Mouse (Mus musculus) CD4-positive, CD25-positive, alpha-beta regulatory T cell, adult 4 months (primary cell): ENCODE data around the gene Cyp2d10. TPM values are rescaled to one million over a fixed set of nuclear protein-coding genes. Genes with fewer than 3 reads are reported as not detected.
"Not testable (repeated sequence)": the region's sequence is repeated elsewhere in the genome, so short reads cannot be mapped to it uniquely, and the experiment has no call there.

Source experiments
- ATAC-seq: one replicate; pipeline ENCODE4 v1.8.0; 2017
- polyA plus RNA-seq, 2 experiments: library from polyadenylated mRNA; unstranded; fragments of 100-300 nt; shearing (Covaris generic); gene quantifications; one replicate each; pipeline ENCODE4 v1.2.1; 2017

Cyp2d10 gene
- polyA plus RNA-seq, 2 experiments from 2014 or later: not detected

GRCm38 (mm10) chr15:82395955-82396354 is 11.0 kb downstream of the Cyp2d10 start:
- ATAC-seq: not testable (repeated sequence)

GRCm38 (mm10) chr15:82393922-82394321 is 13.1 kb downstream of the Cyp2d10 start, which contains the start of gene Cyp2d11:
TSS of gene Cyp2d11 (minus strand) at chr15:82394022.
- not testable (repeated sequence) for ATAC-seq

- not testable (repeated sequence) for ATAC-seq
Measured at GRCm38 (mm10) chr15:82389916-82390315, 17.1 kb downstream of the Cyp2d10 start.

- ATAC-seq: no peak
Measured at GRCm38 (mm10) chr15:82385729-82386128, 21.3 kb downstream of the Cyp2d10 start.

GRCm38 (mm10) chr15:82382441-82382840 is 24.6 kb downstream of the Cyp2d10 start:
- no peak for ATAC-seq

- ATAC-seq: peak; percentile 21
Measured at GRCm38 (mm10) chr15:82380714-82381062, 26.3 kb downstream of the Cyp2d10 start.

- peak; percentile 77 for ATAC-seq
Measured at GRCm38 (mm10) chr15:82379871-82380713, 26.9 kb downstream of the Cyp2d10 start, which contains the start of gene Cyp2d22. TSS of gene Cyp2d22 (minus strand) at chr15:82380260.

- ATAC-seq: no peak
Measured at GRCm38 (mm10) chr15:82379511-82379870, 27.5 kb downstream of the Cyp2d10 start.

- no peak for ATAC-seq
Measured at GRCm38 (mm10) chr15:82378261-82379180, 28.5 kb downstream of the Cyp2d10 start.

- ATAC-seq: no peak
Measured at GRCm38 (mm10) chr15:82377701-82378100, 29.3 kb downstream of the Cyp2d10 start.

- ATAC-seq: no peak
Measured at GRCm38 (mm10) chr15:82376393-82377138, 30.4 kb downstream of the Cyp2d10 start.

GRCm38 (mm10) chr15:82375855-82376254 is 31.1 kb downstream of the Cyp2d10 start:
- no peak for ATAC-seq

- no peak for ATAC-seq
Measured at GRCm38 (mm10) chr15:82374437-82374836, 32.6 kb downstream of the Cyp2d10 start.

- ATAC-seq: no peak
Measured at GRCm38 (mm10) chr15:82372991-82373390, 34.0 kb downstream of the Cyp2d10 start.

- no peak for ATAC-seq
Measured at GRCm38 (mm10) chr15:82372446-82372845, 34.5 kb downstream of the Cyp2d10 start.

- no peak for ATAC-seq
Measured at GRCm38 (mm10) chr15:82368851-82369250, 38.1 kb downstream of the Cyp2d10 start.

- ATAC-seq: no peak
Measured at GRCm38 (mm10) chr15:82368146-82368545, 38.8 kb downstream of the Cyp2d10 start.

GRCm38 (mm10) chr15:82364561-82364960 is 42.4 kb downstream of the Cyp2d10 start:
- ATAC-seq: not testable (repeated sequence)

- not testable (repeated sequence) for ATAC-seq
Measured at GRCm38 (mm10) chr15:82363801-82364200, 43.2 kb downstream of the Cyp2d10 start.

- no peak for ATAC-seq
Measured at GRCm38 (mm10) chr15:82362234-82362633, 44.8 kb downstream of the Cyp2d10 start.

GRCm38 (mm10) chr15:82361459-82362018 is 45.5 kb downstream of the Cyp2d10 start:
- ATAC-seq: no peak
